Mouse (Mus musculus): Measurements from ENCODE around the gene Tspan14. TPM values are rescaled to one million over a fixed set of nuclear protein-coding genes. Genes with fewer than 3 reads are reported as not detected.

The Tspan14 gene
- polyA plus RNA-seq, 1 experiment from 2014 or later: 42.0 TPM

DNA sequence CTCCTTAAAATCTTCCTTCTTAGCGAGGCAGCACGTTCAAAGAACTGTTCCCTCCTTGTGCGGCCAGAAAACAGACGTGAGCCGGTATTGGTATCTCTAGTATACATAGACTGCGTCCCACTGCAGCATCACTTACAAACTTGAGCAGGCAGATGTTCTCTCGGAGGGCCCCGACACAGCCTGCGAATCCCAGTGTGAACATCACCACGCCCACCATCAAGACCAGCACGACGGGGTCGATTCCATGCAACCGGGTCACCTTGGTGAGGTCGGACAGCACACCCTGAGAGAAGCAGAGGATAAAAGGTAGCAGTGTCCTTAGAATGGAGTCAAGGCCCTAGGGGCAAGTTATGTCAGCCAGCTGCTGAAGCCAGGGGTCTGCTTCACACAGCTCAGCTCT lies 49.9 kb downstream of the Tspan14 start:
- no peak overlapping the region for H3K4me2 ChIP-seq
- H3K27me3 ChIP-seq (replicated peaks): no peaks in the 10 kb centered on the region
- no peak overlapping the region for H3K4me3 ChIP-seq
- H3K27ac ChIP-seq (replicated peaks): no peak overlapping the region
- peaks cover 47% of the 10 kb centered on the region for H3K4me1 ChIP-seq
- no peak overlapping the region for H3K9ac ChIP-seq
- peaks cover 42% of the 10 kb centered on the region for H3K36me3 ChIP-seq
- 85% methylated on average over 15 of the region's 15 CpGs for WGBS
- no peak for ATAC-seq (ENCODE audit: extremely low read depth, insufficient number of reproducible peaks, low FRiP score, low TSS enrichment)
- H3K9me3 ChIP-seq: no peaks in the 10 kb centered on the region

DNA sequence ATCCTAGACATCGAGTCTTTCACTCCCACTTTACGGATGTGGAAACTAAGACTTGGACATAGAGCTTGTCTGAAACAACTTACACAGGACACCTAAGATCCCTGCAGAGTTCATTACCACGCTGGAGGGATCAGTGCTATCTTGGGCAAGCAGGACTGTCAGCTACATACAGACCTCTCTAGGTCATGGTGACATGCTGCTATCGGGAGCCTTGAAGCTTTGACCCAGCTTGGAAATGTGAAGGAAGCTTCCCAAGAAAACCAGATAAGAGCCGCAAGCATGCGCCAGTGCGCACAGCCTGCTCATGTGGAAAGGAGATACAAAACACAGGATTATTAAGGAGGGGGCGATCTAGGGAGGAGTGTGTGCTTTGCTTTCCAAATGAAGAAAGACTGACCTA lies 50.8 kb downstream of the Tspan14 start:
- peak; percentile 29; the same call in 1 of the 2 replicates for ATAC-seq (ENCODE audit: extremely low read depth, insufficient number of reproducible peaks, low FRiP score, low TSS enrichment)
- Histone ChIP-seq H3K4me1 (peaks cover 47% of the 10 kb centered on the region), H3K9ac (no peak overlapping the region), H3K4me3 (no peak overlapping the region), H3K36me3 (peaks cover 50% of the 10 kb centered on the region), H3K9me3 (no peaks in the 10 kb centered on the region), H3K27ac (replicated peaks) (no peak overlapping the region), H3K27me3 (replicated peaks) (no peaks in the 10 kb centered on the region), H3K4me2 (no peak overlapping the region)
- 47% methylated on average over 8 of the region's 8 CpGs for WGBS

DNA sequence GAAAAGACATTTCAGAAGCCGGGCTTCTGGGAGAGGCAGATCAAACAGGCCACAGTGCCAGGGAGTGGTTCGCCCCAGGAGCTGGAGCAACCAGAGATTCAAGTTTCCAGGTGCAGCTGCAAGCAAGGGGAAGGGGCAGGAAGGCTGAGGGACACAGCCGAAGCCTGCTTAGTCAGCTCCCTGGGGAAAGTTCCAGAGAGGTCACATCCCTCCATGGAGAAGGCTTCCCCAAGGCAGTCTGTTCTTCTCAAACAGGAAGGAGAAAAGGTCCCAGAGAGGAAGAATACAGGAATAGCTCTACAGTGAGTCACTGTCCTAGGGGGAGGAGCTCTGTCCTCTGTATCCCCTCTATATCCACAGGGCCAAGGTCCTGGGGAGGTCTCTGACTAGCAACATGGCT lies 51.9 kb downstream of the Tspan14 start:
- Histone ChIP-seq H3K9ac (no peak overlapping the region), H3K4me2 (no peak overlapping the region), H3K27me3 (replicated peaks) (no peaks in the 10 kb centered on the region), H3K4me3 (no peak overlapping the region), H3K27ac (replicated peaks) (peak overlapping the region; percentile 28), H3K36me3 (peaks cover 61% of the 10 kb centered on the region), H3K9me3 (no peaks in the 10 kb centered on the region), H3K4me1 (peaks cover 47% of the 10 kb centered on the region)
- no peak for ATAC-seq (ENCODE audit: extremely low read depth, insufficient number of reproducible peaks, low FRiP score, low TSS enrichment)
- 61% methylated on average over 3 of the region's 3 CpGs for WGBS

DNA sequence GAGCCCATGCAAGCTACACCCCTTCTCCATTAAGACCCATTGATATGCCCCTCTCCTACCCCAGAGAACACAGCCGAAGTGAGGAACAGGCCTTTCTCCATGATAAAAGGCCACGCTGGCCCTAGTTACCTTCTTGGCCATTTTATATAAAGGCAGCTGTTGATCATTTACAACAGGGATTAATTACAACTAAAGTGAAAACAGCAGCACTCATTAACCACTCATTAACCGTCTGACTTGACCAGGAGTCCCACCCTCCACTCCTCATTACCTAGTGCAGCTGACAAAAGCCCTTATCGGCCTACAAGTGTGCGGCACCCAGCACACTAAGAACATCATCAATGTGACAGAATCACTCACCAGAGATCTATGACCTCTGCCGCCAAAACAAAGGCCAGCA lies 52.9 kb downstream of the Tspan14 start:
- no peak for ATAC-seq (ENCODE audit: extremely low read depth, insufficient number of reproducible peaks, low FRiP score, low TSS enrichment)
- Histone ChIP-seq H3K9me3 (no peaks in the 10 kb centered on the region), H3K27ac (replicated peaks) (no peak overlapping the region), H3K4me1 (peaks cover 41% of the 10 kb centered on the region), H3K4me3 (no peak overlapping the region), H3K36me3 (peaks cover 71% of the 10 kb centered on the region), H3K9ac (no peak overlapping the region), H3K27me3 (replicated peaks) (no peaks in the 10 kb centered on the region), H3K4me2 (no peak overlapping the region)
- 74% methylated on average over 6 of the region's 6 CpGs for WGBS

DNA sequence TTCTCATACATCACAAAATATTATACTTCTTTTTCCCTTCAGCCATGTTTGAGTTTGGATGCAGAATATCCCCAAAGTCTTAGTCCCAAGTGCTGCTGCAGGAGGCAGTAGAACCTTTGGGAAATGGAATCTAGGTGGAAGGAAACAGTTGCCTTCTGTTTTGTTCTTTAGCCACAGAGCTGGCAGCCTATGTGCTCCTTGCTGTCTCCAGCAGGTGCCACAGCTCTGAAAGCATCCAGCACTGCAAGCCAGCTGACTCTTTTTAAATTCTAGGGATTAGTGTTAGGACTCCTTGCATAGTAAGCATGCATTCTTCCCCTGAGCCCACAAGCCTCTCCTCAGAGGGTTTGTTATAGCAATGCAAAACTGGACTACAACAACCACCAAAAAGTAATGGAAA lies 55.1 kb downstream of the Tspan14 start:
- peaks cover 37% of the 10 kb centered on the region for H3K4me1 ChIP-seq
- H3K27me3 ChIP-seq (replicated peaks): no peaks in the 10 kb centered on the region
- no peak overlapping the region for H3K4me2 ChIP-seq
- no peak overlapping the region for H3K9ac ChIP-seq
- no peaks in the 10 kb centered on the region for H3K9me3 ChIP-seq
- peaks cover 83% of the 10 kb centered on the region for H3K36me3 ChIP-seq
- H3K27ac ChIP-seq (replicated peaks): no peak overlapping the region
- H3K4me3 ChIP-seq: no peak overlapping the region
- no peak for ATAC-seq (ENCODE audit: extremely low read depth, insufficient number of reproducible peaks, low FRiP score, low TSS enrichment)

DNA sequence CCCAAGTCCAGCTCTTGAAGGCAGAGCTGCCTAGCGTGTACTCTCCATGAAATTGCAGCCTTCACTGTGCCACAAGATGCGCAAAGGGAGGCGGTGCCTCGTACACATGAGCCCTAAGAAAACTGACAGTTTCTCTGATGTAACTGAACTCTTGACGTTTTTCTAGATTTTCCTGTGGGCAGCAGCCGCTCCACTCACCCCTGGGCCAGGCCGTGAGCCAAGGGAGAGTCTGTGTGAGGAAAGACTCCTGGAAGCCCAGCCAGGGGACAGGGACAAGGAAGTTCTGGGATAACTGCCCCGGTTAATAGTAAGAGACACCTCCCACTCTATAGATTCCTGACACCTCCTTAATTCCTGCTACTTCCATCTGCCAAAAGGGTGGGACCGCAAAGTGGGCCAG lies 57.8 kb downstream of the Tspan14 start:
- no peak overlapping the region for H3K9ac ChIP-seq
- no peaks in the 10 kb centered on the region for H3K27me3 ChIP-seq (replicated peaks)
- no peak overlapping the region for H3K27ac ChIP-seq (replicated peaks)
- H3K9me3 ChIP-seq: no peaks in the 10 kb centered on the region
- peaks cover 71% of the 10 kb centered on the region for H3K36me3 ChIP-seq
- no peak for ATAC-seq (ENCODE audit: extremely low read depth, insufficient number of reproducible peaks, low FRiP score, low TSS enrichment)
- no peak overlapping the region for H3K4me3 ChIP-seq
- no peak overlapping the region for H3K4me2 ChIP-seq
- WGBS: 86% methylated on average over 9 of the region's 9 CpGs
- peaks cover 19% of the 10 kb centered on the region for H3K4me1 ChIP-seq

DNA sequence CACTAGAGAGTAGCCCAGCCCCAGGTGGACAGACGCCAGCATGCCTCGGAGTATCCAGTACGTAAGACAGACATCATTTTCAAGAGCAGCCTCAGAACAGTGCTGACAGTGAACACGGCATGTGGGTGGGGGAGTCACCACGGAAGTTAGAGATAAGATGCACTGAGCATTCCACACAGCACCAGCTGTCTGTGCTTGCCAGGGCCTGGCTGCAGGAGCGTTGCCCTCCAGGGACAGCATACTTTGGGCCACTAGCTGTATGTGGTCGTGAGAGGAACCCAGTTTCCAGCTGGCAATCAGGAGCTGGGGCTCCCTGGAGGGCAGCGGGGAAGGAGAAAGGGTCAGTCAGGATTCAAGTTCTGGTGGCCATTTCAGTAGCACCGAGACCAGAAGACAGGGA lies 59.8 kb downstream of the Tspan14 start:
- Histone ChIP-seq H3K9ac (no peak overlapping the region), H3K9me3 (no peaks in the 10 kb centered on the region), H3K4me1 (peaks cover 23% of the 10 kb centered on the region), H3K27me3 (replicated peaks) (no peaks in the 10 kb centered on the region), H3K36me3 (peaks cover 57% of the 10 kb centered on the region), H3K4me3 (no peak overlapping the region), H3K4me2 (peak overlapping the region; percentile 11), H3K27ac (replicated peaks) (peak overlapping the region; percentile 62)
- 26% methylated on average over 9 of the region's 9 CpGs for WGBS
- ATAC-seq (ENCODE audit: extremely low read depth, insufficient number of reproducible peaks, low FRiP score, low TSS enrichment): peak; percentile 28; the same call in 1 of the 2 replicates

DNA sequence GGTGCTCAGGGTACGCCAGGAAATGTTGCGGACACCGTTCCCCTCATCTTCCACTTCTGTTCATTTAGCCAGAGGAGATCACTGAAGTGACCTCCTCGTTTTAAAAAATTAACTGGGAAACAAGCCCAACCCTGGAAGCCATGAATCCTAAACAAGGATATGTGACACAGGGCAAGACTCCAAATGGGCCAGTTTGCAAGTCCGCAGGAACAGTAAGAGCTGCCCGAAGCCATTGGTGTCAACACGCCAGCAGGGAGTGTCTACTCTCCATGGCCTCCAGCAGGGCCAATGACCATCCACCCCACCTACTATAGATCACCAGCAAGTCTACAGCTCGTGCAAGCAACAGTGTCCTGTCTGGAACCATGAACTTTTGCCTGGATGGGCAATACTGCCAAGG lies 60.8 kb downstream of the Tspan14 start:
- 87% methylated on average over 8 of the region's 8 CpGs for WGBS
- Histone ChIP-seq H3K27ac (replicated peaks) (no peak overlapping the region), H3K9ac (no peak overlapping the region), H3K4me1 (peaks cover 23% of the 10 kb centered on the region), H3K27me3 (replicated peaks) (no peaks in the 10 kb centered on the region), H3K4me3 (no peak overlapping the region), H3K4me2 (no peak overlapping the region), H3K9me3 (no peaks in the 10 kb centered on the region), H3K36me3 (peaks cover 47% of the 10 kb centered on the region)
- ATAC-seq (ENCODE audit: extremely low read depth, insufficient number of reproducible peaks, low FRiP score, low TSS enrichment): no peak

DNA sequence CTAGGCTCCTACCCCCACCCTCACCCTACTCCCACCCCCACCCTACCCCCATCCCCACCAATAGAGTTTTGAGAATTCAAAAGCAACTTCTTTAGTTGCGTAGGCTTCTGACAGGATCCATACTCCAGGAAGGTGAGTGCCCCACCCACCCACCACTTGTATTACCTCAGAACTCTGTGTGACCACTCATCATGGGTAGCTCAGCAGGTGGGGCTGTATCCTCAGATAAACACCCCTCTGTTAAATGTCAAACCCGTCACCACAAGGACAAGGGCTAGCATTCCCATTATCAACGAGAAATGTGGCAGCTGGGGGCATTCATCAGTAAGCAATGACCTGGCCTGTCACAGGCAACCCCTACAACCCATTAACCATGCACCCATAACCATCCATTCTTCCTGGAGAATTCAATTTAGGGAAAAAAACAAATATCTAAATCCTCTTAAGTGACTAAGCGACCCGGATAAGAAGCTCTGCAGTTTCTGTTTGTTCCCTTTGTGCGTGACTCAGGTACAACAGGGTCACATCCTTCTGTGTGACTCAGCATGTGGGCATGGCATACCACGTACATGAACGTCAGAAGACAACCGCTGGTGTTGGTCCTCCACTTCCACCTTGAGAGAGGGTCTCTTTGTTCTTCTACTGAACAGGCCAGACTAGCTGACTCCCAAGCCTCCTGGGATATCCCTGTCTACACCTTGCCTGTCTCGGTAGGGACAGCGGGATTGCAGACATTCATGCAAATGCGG lies 64.1 kb downstream of the Tspan14 start:
- Histone ChIP-seq H3K4me1 (peaks cover 21% of the 10 kb centered on the region), H3K9me3 (no peaks in the 10 kb centered on the region), H3K27ac (replicated peaks) (no peak overlapping the region), H3K4me3 (no peak overlapping the region), H3K9ac (no peak overlapping the region), H3K27me3 (replicated peaks) (no peaks in the 10 kb centered on the region), H3K36me3 (peaks cover 14% of the 10 kb centered on the region), H3K4me2 (no peak overlapping the region)
- WGBS: 55% methylated on average over 12 of the region's 12 CpGs
- no peak for ATAC-seq (ENCODE audit: extremely low read depth, insufficient number of reproducible peaks, low FRiP score, low TSS enrichment)

DNA sequence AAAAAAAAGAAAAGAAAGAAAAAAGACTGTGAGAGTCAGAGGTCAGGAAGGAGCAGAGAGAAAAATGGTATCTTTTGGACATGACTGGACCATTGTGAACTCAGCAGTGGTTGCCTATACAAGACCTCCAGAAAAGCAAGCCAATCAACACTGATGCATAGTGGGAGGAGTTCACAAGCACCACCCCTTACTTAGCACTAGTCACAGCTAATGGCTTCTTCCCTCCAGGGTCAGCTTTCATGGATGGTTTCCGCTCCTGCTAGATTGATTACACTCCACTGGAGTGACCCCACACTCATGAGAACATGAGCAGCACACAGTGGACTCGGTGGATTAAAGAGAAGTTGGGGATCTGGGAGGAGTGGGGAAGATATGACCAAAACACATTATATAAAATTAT lies 66.3 kb downstream of the Tspan14 start:
- Histone ChIP-seq H3K36me3 (no peaks in the 10 kb centered on the region), H3K4me2 (no peak overlapping the region), H3K9me3 (no peaks in the 10 kb centered on the region), H3K27me3 (replicated peaks) (no peaks in the 10 kb centered on the region), H3K27ac (replicated peaks) (no peak overlapping the region), H3K4me3 (no peak overlapping the region), H3K4me1 (0 out of 2 replicates have a peak, but pooled peaks cover 7% of the 10 kb centered on the region), H3K9ac (no peak overlapping the region)
- ATAC-seq (ENCODE audit: extremely low read depth, insufficient number of reproducible peaks, low FRiP score, low TSS enrichment): no peak
- 80% methylated on average over 2 of the region's 2 CpGs for WGBS

DNA sequence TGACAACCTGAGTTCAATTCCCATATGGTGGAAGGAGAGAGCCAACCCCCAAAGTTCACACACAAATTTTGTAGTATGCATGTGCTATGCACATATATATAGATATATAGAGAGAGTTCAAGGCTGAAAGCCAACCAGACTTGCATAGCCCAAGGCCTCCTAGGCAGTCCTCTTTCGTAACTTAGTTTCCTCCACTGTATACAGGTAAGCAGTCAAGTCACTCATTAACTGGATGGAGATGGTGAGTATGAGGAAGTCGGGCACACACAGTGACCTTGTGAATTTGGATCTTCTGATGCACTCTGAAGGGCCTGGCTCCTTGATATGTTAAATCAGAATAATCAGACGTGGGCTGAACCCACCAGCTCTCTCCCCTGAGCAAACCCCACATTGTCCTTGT lies 68.7 kb downstream of the Tspan14 start:
- H3K4me2 ChIP-seq: no peak overlapping the region
- H3K4me1 ChIP-seq: peaks cover 19% of the 10 kb centered on the region
- no peaks in the 10 kb centered on the region for H3K27me3 ChIP-seq (replicated peaks)
- no peak overlapping the region for H3K4me3 ChIP-seq
- no peak overlapping the region for H3K9ac ChIP-seq
- no peaks in the 10 kb centered on the region for H3K9me3 ChIP-seq
- WGBS: 83% methylated on average over 3 of the region's 3 CpGs
- no peak overlapping the region for H3K27ac ChIP-seq (replicated peaks)
- H3K36me3 ChIP-seq: no peaks in the 10 kb centered on the region
- ATAC-seq (ENCODE audit: extremely low read depth, insufficient number of reproducible peaks, low FRiP score, low TSS enrichment): no peak

DNA sequence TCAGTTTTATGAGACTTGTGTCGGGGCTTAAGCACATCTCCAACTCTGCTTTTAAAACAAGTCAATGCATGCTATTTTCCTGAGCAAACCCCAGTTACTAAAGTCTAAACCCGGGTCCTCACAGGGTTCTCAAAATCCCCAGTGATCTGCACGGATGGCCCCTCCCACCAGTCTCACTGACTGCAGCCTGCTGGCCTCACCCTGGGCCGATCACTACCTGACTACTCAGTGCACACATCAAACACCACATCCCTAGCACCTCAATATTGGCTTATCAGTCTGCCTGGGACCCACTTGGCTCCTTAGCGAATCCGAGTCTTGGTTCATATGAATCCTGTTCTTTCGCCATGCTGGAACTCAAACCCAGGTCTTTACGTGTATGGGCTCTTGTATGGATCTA lies 70.9 kb downstream of the Tspan14 start:
- Histone ChIP-seq H3K9ac (no peak overlapping the region), H3K27ac (replicated peaks) (no peak overlapping the region), H3K4me2 (no peak overlapping the region), H3K4me1 (peaks cover 18% of the 10 kb centered on the region), H3K4me3 (no peak overlapping the region), H3K27me3 (replicated peaks) (no peaks in the 10 kb centered on the region), H3K36me3 (no peaks in the 10 kb centered on the region), H3K9me3 (no peaks in the 10 kb centered on the region)
- WGBS: 66% methylated on average over 8 of the region's 8 CpGs
- ATAC-seq (ENCODE audit: extremely low read depth, insufficient number of reproducible peaks, low FRiP score, low TSS enrichment): no peak
